Mouse (Mus musculus) heart, embryonic 13.5 days (tissue): ENCODE results near the gene H2-DMa. TPM values are rescaled to one million over a fixed set of nuclear protein-coding genes. Genes with fewer than 3 reads are reported as not detected.

Source experiments
- ATAC-seq: fragments of 200-750 bp; cut with Nextera tagmentation; 2 replicates; pipeline ENCODE4 v1.8.0; 2017; ENCODE audit warnings: moderate TSS enrichment; ENCODE audit not compliant: insufficient number of reproducible peaks, low FRiP score, low TSS enrichment; ENCODE audit errors: extremely low read depth
- H3K27ac ChIP-seq: fragments of 300-500 bp; sonication (generic); replicated peaks from 2 replicates; pipeline ENCODE4 v1.5.1; 2015; ENCODE audit warnings: moderate library complexity, mild to moderate bottlenecking, inconsistent platforms
- H3K27me3 ChIP-seq: fragments of 300-500 bp; sonication (generic); replicated peaks from 2 replicates; pipeline ENCODE4 v1.6.1; 2015; ENCODE audit warnings: mild to moderate bottlenecking, inconsistent platforms
- H3K36me3 ChIP-seq: fragments of 300-500 bp; sonication (generic); 2 replicates; pipeline ENCODE4 v1.6.1; 2015; ENCODE audit warnings: mild to moderate bottlenecking, inconsistent platforms
- H3K4me1 ChIP-seq: fragments of 300-500 bp; sonication (generic); 2 replicates; pipeline ENCODE4 v1.6.1; 2015; ENCODE audit warnings: inconsistent platforms
- H3K4me2 ChIP-seq: fragments of 300-500 bp; sonication (generic); 2 replicates; pipeline ENCODE4 v1.6.1; 2015; ENCODE audit warnings: inconsistent platforms, mild to moderate bottlenecking, moderate library complexity
- H3K4me3 ChIP-seq: fragments of 300-500 bp; sonication (generic); 2 replicates; pipeline ENCODE4 v1.5.1; 2015; ENCODE audit warnings: moderate library complexity, mild to moderate bottlenecking, inconsistent platforms
- H3K9ac ChIP-seq: fragments of 300-500 bp; sonication (generic); 2 replicates; pipeline ENCODE4 v1.6.1; 2015; ENCODE audit warnings: inconsistent platforms, mild to moderate bottlenecking, moderate library complexity
- H3K9me3 ChIP-seq: fragments of 300-500 bp; sonication (generic); 2 replicates; pipeline ENCODE4 v1.6.1; 2016; ENCODE audit warnings: inconsistent platforms
- WGBS: fragments of 180-500 bp; shearing (Covaris S2); methylation state at CpG from one replicate; pipeline ENCODE4 v1.1.7; 2015; ENCODE audit warnings: mixed read lengths; 5-methylcytosine and 5-hydroxymethylcytosine counted together
- polyA plus RNA-seq: library from polyadenylated mRNA; unstranded; fragments of >200 nt; fragmentation: Nextera tagmentation; extraction: Ambion mirVana; gene quantifications from 2 replicates; pipeline ENCODE4 v1.2.1, GENCODE M21; 2015

Gene H2-DMa
- polyA plus RNA-seq, 1 experiment from 2014 or later, result 6.0 TPM

DNA sequence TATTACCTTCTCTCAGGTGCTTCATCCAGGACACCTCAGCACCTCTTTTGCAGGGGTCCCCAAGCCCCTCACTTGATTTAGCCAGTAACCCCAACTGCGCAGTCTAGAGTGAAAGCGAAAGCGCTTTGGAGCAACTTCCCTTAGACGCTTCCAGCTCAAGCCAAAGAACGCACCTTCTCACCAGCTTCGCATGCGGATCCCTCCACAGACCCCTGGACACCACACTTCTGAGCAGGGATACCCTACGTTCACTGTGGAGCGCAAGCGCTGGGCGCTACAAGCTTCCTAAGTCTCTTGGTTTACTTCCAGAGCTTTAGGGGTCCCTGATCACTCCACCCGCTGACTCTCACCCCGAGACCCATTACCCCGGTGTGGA is 67.5 kb downstream of the H2-DMa start:
- H3K36me3 ChIP-seq, result no peaks in the 10 kb centered on the region
- peak overlapping the region; percentile 95 for H3K4me2 ChIP-seq
- H3K4me3 ChIP-seq, result peak overlapping the region; percentile 60
- H3K27ac ChIP-seq, result no peak overlapping the region
- peaks cover 17% of the 10 kb centered on the region for H3K4me1 ChIP-seq
- H3K27me3 ChIP-seq, result peaks cover 94% of the 10 kb centered on the region
- ATAC-seq, result no peak
- no peaks in the 10 kb centered on the region for H3K9me3 ChIP-seq
- peak overlapping the region; percentile 83 for H3K9ac ChIP-seq
- WGBS, result 5% methylated on average over 14 of the region's 14 CpGs

DNA sequence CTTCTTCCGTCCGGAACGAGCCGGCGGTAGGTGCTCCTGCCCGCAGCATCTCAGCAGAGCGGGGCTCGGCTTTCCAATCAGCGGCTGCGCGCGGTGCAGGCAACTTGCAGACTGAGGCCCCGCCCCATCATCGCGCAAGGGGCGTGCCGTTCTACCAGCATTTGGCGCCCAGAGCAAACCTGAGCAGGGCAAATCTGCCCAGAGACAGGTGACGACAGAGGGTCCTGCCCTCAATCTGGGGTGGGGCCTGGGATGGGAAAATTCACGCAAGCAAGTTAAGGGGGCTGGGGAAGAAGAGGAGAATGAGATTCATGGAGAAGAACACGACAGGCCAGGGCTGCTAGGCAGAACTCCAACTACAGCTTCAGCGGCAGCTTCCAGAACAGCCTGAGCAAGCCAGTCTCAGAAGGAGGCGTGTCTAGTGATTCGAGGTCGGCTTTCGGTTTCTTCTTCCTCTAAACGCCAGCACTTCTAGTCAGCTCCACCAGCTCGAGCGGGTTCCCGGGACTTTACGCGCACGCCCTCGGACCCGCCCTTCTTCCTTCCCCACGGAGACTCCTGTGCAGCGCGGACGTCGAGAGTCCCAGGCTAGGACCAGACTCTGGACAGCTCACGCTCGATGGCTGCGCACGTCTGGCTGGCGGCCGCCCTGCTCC is 68.0 kb downstream of the H2-DMa start, which contains the start of the genes Tap1 and Psmb9:
Gene Tap1, plus strand, starts transcription at position 293 of the 656 bp plus-strand sequence.
Gene Psmb9, minus strand, starts transcription at position 504 of the 656 bp plus-strand sequence.
- Histone ChIP-seq H3K27me3 (peaks cover 94% of the 10 kb centered on the region), H3K9ac (peak within 1 kb of the TSS; percentile 83), H3K4me1 (peaks cover 17% of the 10 kb centered on the region), H3K36me3 (no peaks in the 10 kb centered on the region), H3K27ac (no peak within 1 kb of the TSS; the same call in 1 of the 2 replicates), H3K4me2 (peak within 1 kb of the TSS; percentile 95), H3K4me3 (peak within 1 kb of the TSS; percentile 60), H3K9me3 (no peaks in the 10 kb centered on the region)
- under 1% methylated on average over 46 of the region's 46 CpGs for WGBS
- peak; percentile 78 for ATAC-seq

DNA sequence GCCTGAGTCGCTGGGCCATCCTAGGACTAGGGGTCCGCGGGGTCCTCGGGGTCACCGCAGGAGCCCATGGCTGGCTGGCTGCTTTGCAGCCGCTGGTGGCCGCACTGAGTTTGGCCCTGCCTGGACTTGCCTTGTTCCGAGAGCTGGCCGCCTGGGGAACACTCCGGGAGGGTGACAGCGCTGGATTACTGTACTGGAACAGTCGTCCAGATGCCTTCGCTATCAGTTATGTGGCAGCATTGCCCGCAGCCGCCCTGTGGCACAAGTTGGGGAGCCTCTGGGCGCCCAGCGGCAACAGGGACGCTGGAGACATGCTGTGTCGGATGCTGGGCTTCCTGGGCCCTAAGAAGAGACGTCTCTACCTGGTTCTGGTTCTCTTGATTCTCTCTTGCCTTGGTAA is 68.7 kb downstream of the H2-DMa start:
- peak overlapping the region; percentile 83 for H3K9ac ChIP-seq
- H3K4me2 ChIP-seq, result peak overlapping the region; percentile 95
- no peak for ATAC-seq
- H3K4me3 ChIP-seq, result peak overlapping the region; percentile 60
- peaks cover 17% of the 10 kb centered on the region for H3K4me1 ChIP-seq
- H3K36me3 ChIP-seq, result no peaks in the 10 kb centered on the region
- H3K9me3 ChIP-seq, result no peaks in the 10 kb centered on the region
- peaks cover 94% of the 10 kb centered on the region for H3K27me3 ChIP-seq
- 3% methylated on average over 20 of the region's 20 CpGs for WGBS
- no peak overlapping the region for H3K27ac ChIP-seq

Other genes with a start within 250 kb of the H2-DMa start
- not detected in 2 replicates for gene Gm7029, start 245.7 kb upstream of the H2-DMa start, polyA plus RNA-seq
- gene Kifc1, start 228.9 kb upstream of the H2-DMa start, polyA plus RNA-seq, result 5.3 and 5.4 TPM in 2 replicates
- gene Platr17, start 214.4 kb upstream of the H2-DMa start, polyA plus RNA-seq, result 0.19 TPM in 1 of 2 replicates, not detected in the other
- gene Daxx, start 210.1 kb upstream of the H2-DMa start, polyA plus RNA-seq, result 31.7 and 35.3 TPM in 2 replicates
- 34.2 and 36.8 TPM in 2 replicates for gene Tapbp, start 203.6 kb upstream of the H2-DMa start, polyA plus RNA-seq
- 12.8 and 12.9 TPM in 2 replicates for gene Zbtb22, start 203.6 kb upstream of the H2-DMa start, polyA plus RNA-seq
- gene Rgl2, start 190.0 kb upstream of the H2-DMa start, polyA plus RNA-seq, result 32.6 and 37.6 TPM in 2 replicates
- gene Pfdn6, start 179.2 kb upstream of the H2-DMa start, polyA plus RNA-seq, result 113 and 125 TPM in 2 replicates
- 20.5 and 20.6 TPM in 2 replicates for gene Wdr46, start 178.9 kb upstream of the H2-DMa start, polyA plus RNA-seq
- gene B3galt4, start 168.1 kb upstream of the H2-DMa start, polyA plus RNA-seq, result 4.5 and 7.0 TPM in 2 replicates
- gene Vps52, start 163.7 kb upstream of the H2-DMa start, polyA plus RNA-seq, result 36.0 and 39.6 TPM in 2 replicates
- gene Rps18, start 163.5 kb upstream of the H2-DMa start, polyA plus RNA-seq, result 923 and 1,093 TPM in 2 replicates
- 23.4 and 32.0 TPM in 2 replicates for gene H2-K1, start 119.2 kb upstream of the H2-DMa start, polyA plus RNA-seq
- 10.4 and 14.9 TPM in 2 replicates for gene Ring1, start 94.9 kb upstream of the H2-DMa start, polyA plus RNA-seq
- 37.7 and 45.6 TPM in 2 replicates for gene H2-Ke6, start 91.5 kb upstream of the H2-DMa start, polyA plus RNA-seq
- 128 and 130 TPM in 2 replicates for gene Slc39a7, start 87.9 kb upstream of the H2-DMa start, polyA plus RNA-seq
- 28.5 and 32.4 TPM in 2 replicates for gene Rxrb, start 87.7 kb upstream of the H2-DMa start, polyA plus RNA-seq
- 0.34 and 0.64 TPM in 2 replicates for gene Col11a2, start 80.1 kb upstream of the H2-DMa start, polyA plus RNA-seq
- 0.23 TPM in 2 replicates for gene H2-Oa, start 27.2 kb upstream of the H2-DMa start, polyA plus RNA-seq
- 69.0 and 70.0 TPM in 2 replicates for gene Brd2, start 3.1 kb downstream of the H2-DMa start, polyA plus RNA-seq
- gene H2-DMb2, start 23.8 kb downstream of the H2-DMa start, polyA plus RNA-seq, result 0.15 and 0.20 TPM in 2 replicates
- 0.24 and 0.27 TPM in 2 replicates for gene H2-DMb1, start 33.5 kb downstream of the H2-DMa start, polyA plus RNA-seq
- gene Tap1, start 68.0 kb downstream of the H2-DMa start, polyA plus RNA-seq, result 1.4 and 1.6 TPM in 2 replicates
- 1.7 and 2.1 TPM in 2 replicates for gene Psmb9, start 68.2 kb downstream of the H2-DMa start, polyA plus RNA-seq
- gene Psmb8, start 78.2 kb downstream of the H2-DMa start, polyA plus RNA-seq, result 3.2 and 4.3 TPM in 2 replicates
- 1.8 and 2.1 TPM in 2 replicates for gene Tap2, start 84.0 kb downstream of the H2-DMa start, polyA plus RNA-seq
- not detected in 2 replicates for gene H2-Ob, start 119.4 kb downstream of the H2-DMa start, polyA plus RNA-seq
- 13.0 TPM in 2 replicates for gene H2-Ab1, start 138.1 kb downstream of the H2-DMa start, polyA plus RNA-seq
- 0.80 and 1.4 TPM in 2 replicates for gene H2-Aa, start 168.3 kb downstream of the H2-DMa start, polyA plus RNA-seq
- 2.4 and 3.1 TPM in 2 replicates for gene H2-Eb1, start 186.3 kb downstream of the H2-DMa start, polyA plus RNA-seq
- gene H2-Eb2, start 206.1 kb downstream of the H2-DMa start, polyA plus RNA-seq, result not detected in 2 replicates
- gene Btnl2, start 235.3 kb downstream of the H2-DMa start, polyA plus RNA-seq, result not detected in 2 replicates